Mouse (Mus musculus): ENCODE results near the gene Gtf2h2. TPM values are rescaled to one million over a fixed set of nuclear protein-coding genes. Genes with fewer than 3 reads are reported as not detected.
"Not testable (repeated sequence)": the region's sequence is repeated elsewhere in the genome, so short reads cannot be mapped to it uniquely, and the experiment has no call there.

Gene Gtf2h2
- polyA plus RNA-seq, 1 experiment: 9.1 TPM

DNA sequence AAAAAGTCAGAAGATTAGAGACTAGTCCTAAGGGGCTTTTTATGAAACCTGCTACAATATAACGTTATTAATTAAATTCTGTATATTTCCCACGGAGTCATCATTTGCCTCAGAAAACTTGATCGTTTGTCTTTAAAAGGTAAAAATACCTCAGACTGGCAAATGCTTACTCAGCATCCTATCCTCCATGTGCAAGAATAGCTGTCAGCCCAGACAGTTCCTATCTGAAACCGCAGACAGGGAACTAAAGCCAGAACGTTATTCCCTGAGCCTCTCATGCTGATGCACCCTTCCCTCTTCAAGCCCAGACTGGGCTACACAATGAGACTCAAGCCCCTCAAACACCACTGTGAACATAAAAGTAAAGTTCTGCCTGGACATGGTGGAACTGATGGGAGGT lies 2.0 kb downstream of the Gtf2h2 start:
- Histone ChIP-seq H3K27me3 (ENCODE audit: control insufficient read depth, insufficient read depth, low read length) (no peaks in the 10 kb centered on the region), H3K36me3 (ENCODE audit: control insufficient read depth, insufficient read depth, low read length) (peaks cover 21% of the 10 kb centered on the region), H3K4me1 (ENCODE audit: control insufficient read depth, insufficient read depth, insufficient read length, low read length) (peaks cover 5% of the 10 kb centered on the region), H3K27ac (ENCODE audit: insufficient read depth, low read depth, low read length) (no peak overlapping the region), H3K4me3 (ENCODE audit: low read depth, low read length) (no peak overlapping the region)
- no peak for TF ChIP-seq CTCF (IDR thresholded peaks at IDR 0.05; ENCODE audit: extremely low read depth, insufficient read length, insufficient replicate concordance, low read depth, low read length)
- no peak for TF ChIP-seq POLR2A (IDR thresholded peaks at IDR 0.05; ENCODE audit: low read depth, low read length)
- WGBS: 68% methylated on average over 5 of the region's 5 CpGs

DNA sequence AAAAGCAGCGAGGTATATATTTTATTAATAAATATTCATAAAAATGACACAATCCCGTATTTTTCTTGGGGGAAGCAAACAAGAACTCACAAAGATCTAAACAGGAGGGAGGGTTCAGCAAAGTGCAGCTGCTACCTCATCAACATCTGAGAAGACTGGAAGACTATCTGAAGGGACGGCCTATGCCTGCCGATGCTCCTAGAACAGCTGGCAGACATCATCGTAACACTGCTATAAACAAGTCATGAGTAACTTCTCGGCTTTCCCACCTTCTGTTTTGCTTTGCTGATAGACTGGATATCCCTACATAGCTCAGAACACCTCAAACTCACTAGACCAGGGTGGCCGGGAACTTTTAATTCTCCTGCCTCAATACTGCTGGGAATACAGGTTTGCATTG lies 8.8 kb downstream of the Gtf2h2 start:
- no peak overlapping the region for H3K4me3 ChIP-seq (ENCODE audit: low read depth, low read length)
- H3K27me3 ChIP-seq (ENCODE audit: control insufficient read depth, insufficient read depth, low read length): no peaks in the 10 kb centered on the region
- H3K36me3 ChIP-seq (ENCODE audit: control insufficient read depth, insufficient read depth, low read length): peaks cover 39% of the 10 kb centered on the region
- no peak for TF ChIP-seq POLR2A (IDR thresholded peaks at IDR 0.05; ENCODE audit: low read depth, low read length)
- TF ChIP-seq CTCF (IDR thresholded peaks at IDR 0.05; ENCODE audit: extremely low read depth, insufficient read length, insufficient replicate concordance, low read depth, low read length): no peak
- 82% methylated on average over 7 of the region's 7 CpGs for WGBS
- H3K4me1 ChIP-seq (ENCODE audit: control insufficient read depth, insufficient read depth, insufficient read length, low read length): no peaks in the 10 kb centered on the region
- no peak overlapping the region for H3K27ac ChIP-seq (ENCODE audit: insufficient read depth, low read depth, low read length)

DNA sequence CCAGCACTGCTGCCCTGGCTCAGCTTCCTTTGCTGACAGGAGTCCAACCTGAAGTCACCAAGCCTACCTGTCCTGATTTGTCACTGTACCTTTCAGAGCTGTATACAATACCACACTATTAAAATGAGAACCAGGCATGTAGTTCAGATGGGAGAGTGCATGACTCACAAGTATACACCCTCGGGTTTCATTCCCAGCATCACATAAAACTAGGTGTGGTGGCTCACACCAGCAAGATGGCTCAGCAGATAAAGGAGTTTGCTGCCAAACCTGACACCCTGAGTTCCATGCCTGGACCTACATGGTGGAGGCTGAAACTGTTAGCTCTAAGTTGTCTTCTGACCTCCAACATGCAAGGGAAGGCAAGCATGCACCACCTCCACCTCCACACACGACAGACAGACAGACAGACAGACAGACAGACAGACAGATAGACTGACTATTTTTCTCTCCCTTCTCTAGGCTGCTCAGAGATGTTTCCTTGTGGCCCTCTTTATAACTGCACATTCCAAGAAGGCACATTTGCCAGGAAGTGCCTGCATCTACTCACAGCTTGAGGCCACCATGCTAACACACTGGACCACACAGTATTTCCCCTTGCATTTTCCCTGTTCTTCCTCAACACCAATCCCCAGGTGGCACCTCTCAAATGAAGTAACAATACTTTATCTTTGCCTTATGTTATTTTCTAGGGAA lies 28.7 kb downstream of the Gtf2h2 start:
- no peaks in the 10 kb centered on the region for H3K27me3 ChIP-seq (ENCODE audit: control insufficient read depth, insufficient read depth, low read length)
- no peak overlapping the region for H3K4me3 ChIP-seq (ENCODE audit: low read depth, low read length)
- TF ChIP-seq CTCF (IDR thresholded peaks at IDR 0.05; ENCODE audit: extremely low read depth, insufficient read length, insufficient replicate concordance, low read depth, low read length): no peak
- no peak for TF ChIP-seq POLR2A (IDR thresholded peaks at IDR 0.05; ENCODE audit: low read depth, low read length)
- WGBS: 45% methylated on average over 2 of the region's 2 CpGs
- H3K36me3 ChIP-seq (ENCODE audit: control insufficient read depth, insufficient read depth, low read length): peaks cover 19% of the 10 kb centered on the region
- peaks cover 9% of the 10 kb centered on the region; the same call in 1 of the 2 replicates for H3K4me1 ChIP-seq (ENCODE audit: control insufficient read depth, insufficient read depth, insufficient read length, low read length)
- H3K27ac ChIP-seq (ENCODE audit: insufficient read depth, low read depth, low read length): peak overlapping the region; percentile 71

DNA sequence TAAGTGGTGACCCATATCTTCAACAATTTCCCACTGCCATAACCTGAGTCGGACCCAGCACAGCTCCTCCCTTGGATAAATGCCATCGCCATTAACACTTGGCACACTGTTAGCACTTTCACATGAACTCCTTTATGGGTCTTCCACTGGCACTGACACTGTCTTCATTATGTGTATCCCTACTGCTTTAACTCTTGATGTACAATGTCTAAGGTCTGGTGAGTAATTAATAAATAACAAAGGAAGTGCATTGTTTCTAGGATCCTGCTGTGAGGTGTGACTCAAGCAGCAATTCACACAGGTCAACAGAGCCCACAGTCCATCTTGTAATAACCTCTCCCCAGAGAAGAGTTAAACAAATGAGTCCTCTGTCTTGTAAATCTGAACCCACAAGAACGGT lies 31.0 kb downstream of the Gtf2h2 start:
- 31% methylated on average over 3 of the region's 3 CpGs for WGBS
- Histone ChIP-seq H3K27ac (ENCODE audit: insufficient read depth, low read depth, low read length) (peak overlapping the region; percentile 63), H3K27me3 (ENCODE audit: control insufficient read depth, insufficient read depth, low read length) (no peaks in the 10 kb centered on the region), H3K36me3 (ENCODE audit: control insufficient read depth, insufficient read depth, low read length) (peaks cover 7% of the 10 kb centered on the region; the same call in 1 of the 2 replicates), H3K4me3 (ENCODE audit: low read depth, low read length) (no peak overlapping the region), H3K4me1 (ENCODE audit: control insufficient read depth, insufficient read depth, insufficient read length, low read length) (peaks cover 9% of the 10 kb centered on the region; the same call in 1 of the 2 replicates)
- no peak for TF ChIP-seq POLR2A (IDR thresholded peaks at IDR 0.05; ENCODE audit: low read depth, low read length)
- TF ChIP-seq CTCF (IDR thresholded peaks at IDR 0.05; ENCODE audit: extremely low read depth, insufficient read length, insufficient replicate concordance, low read depth, low read length): no peak

DNA sequence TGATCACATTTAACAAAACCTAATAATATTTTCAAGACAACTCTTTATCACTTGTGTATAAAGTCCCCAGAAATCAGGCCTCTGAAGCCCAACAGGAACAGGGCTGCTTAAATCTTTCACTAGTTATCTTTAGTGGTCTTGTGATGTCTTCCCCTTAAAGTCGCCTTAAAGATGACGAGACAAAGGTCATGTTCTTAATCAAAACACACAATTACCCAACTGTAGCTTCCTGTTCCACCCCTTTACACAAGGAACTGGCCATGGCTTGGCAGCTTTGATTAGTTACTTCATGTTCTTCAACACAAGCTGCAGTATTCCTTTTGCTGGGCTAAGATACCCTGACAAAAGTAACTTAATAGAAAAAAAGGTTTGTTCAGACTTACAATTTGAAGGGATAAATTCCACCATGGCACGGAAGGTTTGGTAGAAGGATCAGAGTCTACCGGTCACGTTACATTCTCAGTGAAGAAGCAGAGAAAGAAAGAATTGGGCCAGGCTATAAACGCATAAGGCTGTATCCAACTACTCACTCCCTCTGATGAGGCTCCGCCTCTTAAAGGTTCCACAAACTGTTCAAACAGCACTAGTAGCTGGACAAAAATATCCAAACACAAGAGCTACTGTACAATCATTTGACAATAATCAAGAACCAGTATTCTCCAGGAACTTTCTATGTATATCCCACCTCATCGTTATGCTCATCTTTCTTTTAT lies 39.8 kb downstream of the Gtf2h2 start, which contains the start of gene Naip1:
Gene Naip1 (minus strand): TSS at position 455 of the 713 bp plus-strand sequence.
- Histone ChIP-seq H3K27ac (ENCODE audit: insufficient read depth, low read depth, low read length) (peak within 1 kb of the TSS; percentile 69), H3K4me3 (ENCODE audit: low read depth, low read length) (peak within 1 kb of the TSS; percentile 47)
- H3K36me3 ChIP-seq (ENCODE audit: control insufficient read depth, insufficient read depth, low read length); H3K27me3 ChIP-seq (ENCODE audit: control insufficient read depth, insufficient read depth, low read length); H3K4me1 ChIP-seq (ENCODE audit: control insufficient read depth, insufficient read depth, insufficient read length, low read length): not testable (repeated sequence)
- 27% methylated on average over 8 of the region's 8 CpGs for WGBS

DNA sequence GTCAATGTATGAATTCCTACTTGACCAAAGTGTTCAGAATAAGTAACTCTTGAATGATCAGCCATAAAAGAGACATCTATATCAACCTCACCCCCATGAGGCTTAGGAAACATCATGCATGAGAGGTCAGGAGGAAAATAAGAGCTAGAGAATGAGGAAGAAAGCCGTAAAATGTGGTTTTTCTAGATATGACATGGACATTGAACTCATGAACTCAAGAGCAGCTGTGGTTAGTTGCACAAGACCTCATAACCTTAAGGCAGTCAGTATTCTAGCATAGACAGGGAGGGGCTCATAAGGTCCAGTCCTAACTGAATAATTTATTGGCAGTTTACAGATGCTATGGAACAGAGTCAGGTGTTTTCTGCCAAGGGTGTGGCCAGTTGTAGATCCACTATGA lies 42.9 kb downstream of the Gtf2h2 start:
- Histone ChIP-seq H3K4me1 (ENCODE audit: control insufficient read depth, insufficient read depth, insufficient read length, low read length) (peaks cover 3% of the 10 kb centered on the region; the same call in 1 of the 2 replicates), H3K4me3 (ENCODE audit: low read depth, low read length) (no peak overlapping the region), H3K27ac (ENCODE audit: insufficient read depth, low read depth, low read length) (no peak overlapping the region), H3K36me3 (ENCODE audit: control insufficient read depth, insufficient read depth, low read length) (peaks cover 3% of the 10 kb centered on the region), H3K27me3 (ENCODE audit: control insufficient read depth, insufficient read depth, low read length) (no peaks in the 10 kb centered on the region)
- WGBS: 20% methylated on average over 1 of the region's 1 CpGs
- TF ChIP-seq POLR2A (IDR thresholded peaks at IDR 0.05; ENCODE audit: low read depth, low read length) (no peak), CTCF (IDR thresholded peaks at IDR 0.05; ENCODE audit: extremely low read depth, insufficient read length, insufficient replicate concordance, low read depth, low read length) (no peak)

DNA sequence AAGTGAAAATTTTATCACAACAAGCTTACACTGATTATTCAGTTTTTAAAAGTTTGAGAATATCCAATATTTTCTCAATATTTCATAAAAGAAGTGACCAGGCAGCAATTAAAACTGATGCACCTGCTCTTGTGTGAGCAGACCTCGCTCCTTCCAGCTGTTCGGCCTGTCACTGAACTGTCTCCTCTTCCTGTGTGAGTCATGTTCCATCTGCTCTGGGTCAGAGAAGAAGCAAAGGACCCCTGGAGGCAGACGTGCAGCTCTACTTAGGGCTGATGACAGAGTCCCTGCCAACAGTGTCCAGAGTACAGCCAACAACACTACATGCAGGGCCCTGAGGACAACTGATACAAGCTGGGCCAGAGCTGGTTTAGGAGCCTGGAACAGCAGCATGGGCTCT lies 52.3 kb downstream of the Gtf2h2 start:
- Histone ChIP-seq H3K27ac (ENCODE audit: insufficient read depth, low read depth, low read length) (no peak overlapping the region), H3K27me3 (ENCODE audit: control insufficient read depth, insufficient read depth, low read length) (no peaks in the 10 kb centered on the region), H3K36me3 (ENCODE audit: control insufficient read depth, insufficient read depth, low read length) (peaks cover 14% of the 10 kb centered on the region), H3K4me1 (ENCODE audit: control insufficient read depth, insufficient read depth, insufficient read length, low read length) (0 out of 2 replicates have a peak, but pooled peaks cover 1% of the 10 kb centered on the region), H3K4me3 (ENCODE audit: low read depth, low read length) (no peak overlapping the region)
- WGBS: 58% methylated on average over 3 of the region's 3 CpGs
- TF ChIP-seq CTCF (IDR thresholded peaks at IDR 0.05; ENCODE audit: extremely low read depth, insufficient read length, insufficient replicate concordance, low read depth, low read length): no peak
- no peak for TF ChIP-seq POLR2A (IDR thresholded peaks at IDR 0.05; ENCODE audit: low read depth, low read length)

Measured in small intestine, adult 2 months (tissue).